Mouse (Mus musculus): Measurements from ENCODE around the gene Adam1a.
"Not testable (repeated sequence)": the region's sequence is repeated elsewhere in the genome, so short reads cannot be mapped to it uniquely, and the experiment has no call there.

Gene Adam1a

GRCm38 (mm10) chr5:121564468-121564895 is 19.2 kb upstream of the Adam1a start:
- peak; percentile 87 for DNase-seq (ENCODE audit: low spot score)

- DNase-seq (ENCODE audit: low spot score), result no peak
Observed at GRCm38 (mm10) chr5:121562436-121562835, 17.2 kb upstream of the Adam1a start.

- no peak for DNase-seq (ENCODE audit: low spot score)
Observed at GRCm38 (mm10) chr5:121549196-121549595, 3.9 kb upstream of the Adam1a start.

- no peak for DNase-seq (ENCODE audit: low spot score)
Observed at GRCm38 (mm10) chr5:121547084-121547483, 1.8 kb upstream of the Adam1a start.

GRCm38 (mm10) chr5:121546530-121546895 is 1.2 kb upstream of the Adam1a start:
- DNase-seq (ENCODE audit: low spot score), result peak; percentile 43

GRCm38 (mm10) chr5:121545793-121546529 is 679 bp upstream of the Adam1a start, which contains the start of gene Mapkapk5:
TSS of gene Mapkapk5 (minus strand) at chr5:121545905.
- DNase-seq (ENCODE audit: low spot score), result peak; percentile 97

GRCm38 (mm10) chr5:121543370-121543769 is 1.9 kb downstream of the Adam1a start:
- DNase-seq (ENCODE audit: low spot score), result no peak

- no peak for DNase-seq (ENCODE audit: low spot score)
Observed at GRCm38 (mm10) chr5:121541235-121541634, 4.0 kb downstream of the Adam1a start.

- no peak for DNase-seq (ENCODE audit: low spot score)
Observed at GRCm38 (mm10) chr5:121540066-121540465, 5.2 kb downstream of the Adam1a start.

- DNase-seq (ENCODE audit: low spot score), result no peak
Observed at GRCm38 (mm10) chr5:121537588-121537987, 7.7 kb downstream of the Adam1a start.

GRCm38 (mm10) chr5:121536921-121537555 is 8.2 kb downstream of the Adam1a start:
- no peak for DNase-seq (ENCODE audit: low spot score)

GRCm38 (mm10) chr5:121535116-121535515 is 10.2 kb downstream of the Adam1a start:
- no peak for DNase-seq (ENCODE audit: low spot score)

GRCm38 (mm10) chr5:121534521-121534920 is 10.8 kb downstream of the Adam1a start:
- DNase-seq (ENCODE audit: low spot score), result no peak

GRCm38 (mm10) chr5:121526961-121527360 is 18.3 kb downstream of the Adam1a start:
- DNase-seq (ENCODE audit: low spot score), result peak; percentile 50

- DNase-seq (ENCODE audit: low spot score), result no peak
Observed at GRCm38 (mm10) chr5:121526526-121526925, 18.8 kb downstream of the Adam1a start.

- no peak for DNase-seq (ENCODE audit: low spot score)
Observed at GRCm38 (mm10) chr5:121525774-121526450, 19.4 kb downstream of the Adam1a start.

- not testable (repeated sequence) for DNase-seq (ENCODE audit: low spot score)
Observed at GRCm38 (mm10) chr5:121519758-121520157, 25.5 kb downstream of the Adam1a start.

GRCm38 (mm10) chr5:121518983-121519382 is 26.3 kb downstream of the Adam1a start:
- no peak for DNase-seq (ENCODE audit: low spot score)

- DNase-seq (ENCODE audit: low spot score), result no peak
Observed at GRCm38 (mm10) chr5:121510009-121510408, 35.3 kb downstream of the Adam1a start.

- no peak for DNase-seq (ENCODE audit: low spot score)
Observed at GRCm38 (mm10) chr5:121506846-121507245, 38.4 kb downstream of the Adam1a start.

- no peak for DNase-seq (ENCODE audit: low spot score)
Observed at GRCm38 (mm10) chr5:121503231-121503630, 42.1 kb downstream of the Adam1a start, which contains the start of gene Adam1b. TSS of gene Adam1b (minus strand) at chr5:121503435.

GRCm38 (mm10) chr5:121501424-121501996 is 43.8 kb downstream of the Adam1a start:
- DNase-seq (ENCODE audit: low spot score), result not testable (repeated sequence)

Data from ovary, postnatal 36 days (tissue).